Mouse (Mus musculus) forebrain, embryonic 12.5 days (tissue): ENCODE results near the gene Insrr. TPM values are rescaled to one million over a fixed set of nuclear protein-coding genes. Genes with fewer than 3 reads are reported as not detected.
A peak's percentile ranks its signal among the peaks of the same experiment; 100 is the strongest.
"Not testable (repeated sequence)": the region's sequence is repeated elsewhere in the genome, so short reads cannot be mapped to it uniquely, and the experiment has no call there.

Source experiments
- ATAC-seq: fragments of 200-750 bp; cut with Nextera tagmentation; 2 replicates; pipeline ENCODE4 v1.8.0; 2017; ENCODE audit warnings: moderate TSS enrichment; ENCODE audit not compliant: low FRiP score
- H3K27ac ChIP-seq: fragments of 300-500 bp; sonication (generic); 2 replicates; pipeline ENCODE4 v1.5.1; 2016; ENCODE audit warnings: mild to moderate bottlenecking
- H3K27me3 ChIP-seq: fragments of 300-500 bp; sonication (generic); 2 replicates; pipeline ENCODE4 v1.6.1; 2016; ENCODE audit warnings: mild to moderate bottlenecking
- H3K36me3 ChIP-seq: fragments of 300-500 bp; sonication (generic); replicated peaks from 2 replicates; pipeline ENCODE4 v1.6.1; 2016; ENCODE audit warnings: mild to moderate bottlenecking
- H3K4me1 ChIP-seq: fragments of 300-500 bp; sonication (generic); 2 replicates; pipeline ENCODE4 v1.6.1; 2016
- H3K4me2 ChIP-seq: fragments of 300-500 bp; sonication (generic); 2 replicates; pipeline ENCODE4 v1.6.1; 2016; ENCODE audit warnings: mild to moderate bottlenecking, moderate library complexity
- H3K4me3 ChIP-seq: fragments of 300-500 bp; sonication (generic); replicated peaks from 2 replicates; pipeline ENCODE4 v1.5.1; 2016; ENCODE audit warnings: mild to moderate bottlenecking
- H3K9ac ChIP-seq: fragments of 300-500 bp; sonication (generic); 2 replicates; pipeline ENCODE4 v1.6.1; 2016; ENCODE audit warnings: mild to moderate bottlenecking
- H3K9me3 ChIP-seq: fragments of 300-500 bp; sonication (generic); 2 replicates; pipeline ENCODE4 v1.6.1; 2016
- WGBS: fragments of 180-500 bp; shearing (Covaris S2); methylation state at CpG from one replicate; pipeline ENCODE4 v1.1.7; 2016; 5-methylcytosine and 5-hydroxymethylcytosine counted together
- polyA plus RNA-seq: library from polyadenylated mRNA; unstranded; fragments of >200 nt; fragmentation: Nextera tagmentation; extraction: Ambion mirVana; gene quantifications from 2 replicates; pipeline ENCODE4 v1.2.1, GENCODE M21; 2016

The Insrr gene
- polyA plus RNA-seq, 1 experiment from 2014 or later, result 0.65 TPM

DNA sequence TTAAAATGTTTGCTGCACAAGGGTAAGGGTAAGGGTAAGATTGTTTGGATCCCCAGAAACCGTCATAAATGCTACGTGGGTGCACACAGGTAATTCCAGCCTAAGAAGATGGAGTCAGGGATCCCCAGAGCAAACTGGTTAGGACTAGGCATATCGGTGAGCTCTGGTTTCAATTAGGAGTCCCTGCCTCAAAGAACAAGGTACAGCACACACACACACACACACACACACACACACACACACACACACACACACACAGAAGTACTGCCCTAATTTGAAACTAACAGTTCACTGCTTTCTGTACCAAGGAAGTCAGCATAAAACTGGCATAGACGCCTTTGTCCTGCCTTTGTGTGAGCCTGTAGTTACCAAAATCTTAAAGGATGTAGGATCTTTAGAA lies 15.7 kb downstream of the Insrr start:
- no peaks in the 10 kb centered on the region for H3K36me3 ChIP-seq
- no peak overlapping the region for H3K4me2 ChIP-seq
- H3K4me3 ChIP-seq, result no peak overlapping the region
- no peak overlapping the region for H3K27ac ChIP-seq
- peaks cover 81% of the 10 kb centered on the region for H3K27me3 ChIP-seq
- WGBS, result 80% methylated on average over 4 of the region's 4 CpGs
- no peaks in the 10 kb centered on the region for H3K9me3 ChIP-seq
- no peak for ATAC-seq
- H3K9ac ChIP-seq, result no peak overlapping the region
- peaks cover 15% of the 10 kb centered on the region for H3K4me1 ChIP-seq

DNA sequence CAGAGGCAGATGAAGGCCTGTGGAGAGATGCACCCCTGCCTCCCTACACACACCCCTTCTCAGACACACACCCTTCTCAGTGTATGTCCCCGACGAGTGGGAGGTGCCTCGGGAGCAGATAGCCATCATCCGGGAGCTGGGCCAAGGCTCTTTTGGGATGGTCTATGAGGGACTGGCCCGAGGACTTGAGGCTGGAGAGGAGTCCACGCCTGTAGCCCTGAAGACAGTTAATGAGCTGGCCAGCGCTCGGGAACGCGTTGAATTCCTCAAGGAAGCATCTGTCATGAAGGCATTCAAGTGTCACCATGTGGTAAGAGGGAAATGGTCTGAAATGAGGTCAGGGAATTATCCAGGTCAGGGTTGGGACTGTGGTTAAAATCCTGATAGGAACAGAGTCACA lies 16.1 kb downstream of the Insrr start:
- Histone ChIP-seq H3K4me2 (no peak overlapping the region), H3K27me3 (peaks cover 81% of the 10 kb centered on the region), H3K9ac (no peak overlapping the region), H3K9me3 (no peaks in the 10 kb centered on the region), H3K4me1 (peaks cover 15% of the 10 kb centered on the region), H3K36me3 (no peaks in the 10 kb centered on the region), H3K27ac (no peak overlapping the region), H3K4me3 (no peak overlapping the region)
- no peak for ATAC-seq
- 75% methylated on average over 10 of the region's 10 CpGs for WGBS

DNA sequence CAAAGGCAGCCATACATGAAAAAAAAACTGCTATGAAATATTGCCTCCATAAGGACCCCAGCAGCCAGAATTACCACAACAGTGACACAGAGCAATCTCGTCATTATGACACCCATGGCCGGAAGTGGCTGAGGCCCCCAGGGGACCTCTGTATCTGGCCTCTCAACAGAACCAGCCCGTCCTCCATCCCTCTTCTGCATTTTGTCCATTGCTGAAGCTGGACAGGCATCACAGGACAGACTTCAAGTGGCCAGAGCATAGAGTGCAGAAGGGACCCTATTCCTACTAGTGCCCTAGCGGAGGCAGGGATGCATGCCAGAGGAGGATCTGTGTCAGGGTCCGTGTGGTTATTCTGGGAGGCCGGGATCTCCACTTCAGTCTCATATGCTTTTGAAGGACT lies 19.4 kb downstream of the Insrr start:
- WGBS, result 67% methylated on average over 6 of the region's 6 CpGs
- Histone ChIP-seq H3K27me3 (peaks cover 68% of the 10 kb centered on the region), H3K4me3 (no peak overlapping the region)

DNA sequence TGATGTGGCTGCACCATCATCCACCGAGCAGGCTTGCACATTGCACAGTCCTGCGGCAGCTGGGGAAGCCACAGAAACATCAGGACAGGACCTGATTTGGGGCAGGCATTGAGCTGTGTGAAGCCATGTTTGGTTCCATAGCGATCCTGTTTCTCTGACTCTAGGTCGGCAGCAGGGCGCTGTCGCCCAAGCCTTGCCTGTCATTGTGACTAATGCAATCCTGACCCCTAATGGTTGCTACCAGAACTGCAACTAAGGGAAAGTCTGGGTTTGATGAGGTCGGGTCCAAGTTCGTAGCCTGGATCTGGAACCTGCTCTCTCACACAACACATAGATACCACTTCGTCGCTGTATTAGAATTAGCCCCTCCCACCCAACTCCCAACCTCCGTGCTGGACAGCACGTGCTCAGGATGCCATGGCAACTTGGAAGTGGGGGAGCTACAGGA lies 19.9 kb downstream of the Insrr start:
- Histone ChIP-seq H3K4me3 (no peak overlapping the region), H3K4me1 (0 out of 2 replicates have a peak, but pooled peaks cover 4% of the 10 kb centered on the region), H3K27ac (no peak overlapping the region), H3K9ac (no peak overlapping the region), H3K27me3 (peaks cover 63% of the 10 kb centered on the region), H3K9me3 (no peaks in the 10 kb centered on the region), H3K36me3 (no peaks in the 10 kb centered on the region), H3K4me2 (peak overlapping the region; percentile 17; the same call in 1 of the 2 replicates)
- ATAC-seq, result 0 out of 2 replicates have a peak, but pooled peaks have one; percentile 36
- WGBS, result 7% methylated on average over 12 of the region's 12 CpGs

More for the DNA sequence above, 19.4 kb downstream of the Insrr start:
- Histone ChIP-seq H3K4me1 (0 out of 2 replicates have a peak, but pooled peaks cover 4% of the 10 kb centered on the region), H3K4me2 (no peak overlapping the region; the same call in 1 of the 2 replicates), H3K27ac (no peak overlapping the region), H3K9me3 (no peaks in the 10 kb centered on the region), H3K9ac (no peak overlapping the region), H3K36me3 (no peaks in the 10 kb centered on the region)
- ATAC-seq, result no peak

DNA sequence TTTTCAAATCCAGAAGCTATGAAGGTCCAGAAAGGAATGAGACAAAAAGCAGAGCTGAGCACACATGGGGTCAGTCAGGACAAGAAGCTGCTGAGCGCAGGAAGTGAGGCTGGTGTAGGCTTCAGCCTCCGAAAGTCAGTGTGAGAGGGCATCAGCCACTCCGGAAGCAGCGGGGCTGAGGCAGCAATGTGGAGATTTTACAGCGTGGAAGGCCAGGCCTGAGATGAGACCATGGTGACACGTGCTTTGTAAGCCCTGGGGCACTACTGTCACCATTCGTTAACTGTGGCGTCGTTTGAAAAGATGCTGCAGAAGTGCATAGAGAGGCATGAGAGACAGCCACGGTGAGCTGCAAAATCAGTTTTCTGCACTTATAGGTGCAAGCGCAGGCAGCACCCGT lies 21.5 kb downstream of the Insrr start:
- Histone ChIP-seq H3K4me1 (0 out of 2 replicates have a peak, but pooled peaks cover 4% of the 10 kb centered on the region), H3K27me3 (peaks cover 50% of the 10 kb centered on the region), H3K4me3 (no peak overlapping the region), H3K9me3 (no peaks in the 10 kb centered on the region), H3K9ac (no peak overlapping the region), H3K27ac (no peak overlapping the region), H3K4me2 (no peak overlapping the region), H3K36me3 (no peaks in the 10 kb centered on the region)
- 71% methylated on average over 12 of the region's 12 CpGs for WGBS
- ATAC-seq, result no peak

DNA sequence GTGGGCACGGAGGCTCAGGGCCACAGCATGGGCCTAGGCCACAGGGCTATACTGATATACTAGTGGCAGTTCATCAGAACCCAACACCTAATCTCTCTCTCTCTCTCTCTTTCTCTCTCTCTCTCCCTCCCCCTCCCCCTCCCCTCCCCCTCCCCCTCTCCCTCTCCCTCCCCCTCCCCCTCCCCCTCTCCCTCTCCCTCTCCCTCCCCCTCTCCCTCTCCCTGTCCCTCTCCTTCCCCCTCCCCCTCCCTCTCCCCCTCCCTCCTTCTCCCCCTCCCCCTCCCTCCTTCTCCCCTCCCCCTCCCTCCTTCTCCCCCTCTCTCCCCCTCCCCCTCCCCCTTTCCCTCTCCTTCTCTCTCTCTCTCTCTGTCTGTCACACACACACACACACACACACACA lies 27.5 kb downstream of the Insrr start, which contains the start of gene Pear1:
Gene Pear1, minus strand, starts transcription at position 101 of the 400 bp plus-strand sequence.
- WGBS, result 90% methylated on average over 1 of the region's 1 CpGs
- H3K27me3 ChIP-seq, H3K36me3 ChIP-seq, H3K4me2 ChIP-seq, H3K9ac ChIP-seq, H3K27ac ChIP-seq, ATAC-seq, H3K4me3 ChIP-seq, H3K9me3 ChIP-seq, H3K4me1 ChIP-seq: not testable (repeated sequence)

DNA sequence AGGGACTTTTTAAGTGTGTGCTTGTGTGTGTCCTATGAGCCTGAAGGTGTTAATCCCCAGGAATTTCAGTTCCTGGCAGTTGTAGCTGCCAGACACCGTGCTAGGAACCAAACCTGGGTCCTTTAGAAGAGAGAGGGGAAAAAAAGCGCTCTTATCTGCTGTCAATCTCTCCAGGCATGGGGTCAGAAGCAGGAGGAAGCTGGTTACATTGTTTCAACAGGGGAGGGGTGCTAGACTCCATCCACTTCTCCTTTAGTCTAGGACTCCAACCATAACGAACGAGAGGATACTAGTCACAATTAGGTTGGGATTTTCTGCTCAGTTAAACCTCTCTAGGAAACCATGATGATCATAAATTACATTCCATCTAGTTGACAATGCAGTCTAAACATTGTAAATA lies 31.7 kb downstream of the Insrr start:
- Histone ChIP-seq H3K4me3 (no peak overlapping the region), H3K36me3 (no peaks in the 10 kb centered on the region), H3K9me3 (no peaks in the 10 kb centered on the region), H3K4me1 (no peaks in the 10 kb centered on the region), H3K9ac (no peak overlapping the region), H3K27me3 (no peaks in the 10 kb centered on the region), H3K4me2 (no peak overlapping the region), H3K27ac (no peak overlapping the region)
- ATAC-seq, result no peak
- 55% methylated on average over 4 of the region's 4 CpGs for WGBS

DNA sequence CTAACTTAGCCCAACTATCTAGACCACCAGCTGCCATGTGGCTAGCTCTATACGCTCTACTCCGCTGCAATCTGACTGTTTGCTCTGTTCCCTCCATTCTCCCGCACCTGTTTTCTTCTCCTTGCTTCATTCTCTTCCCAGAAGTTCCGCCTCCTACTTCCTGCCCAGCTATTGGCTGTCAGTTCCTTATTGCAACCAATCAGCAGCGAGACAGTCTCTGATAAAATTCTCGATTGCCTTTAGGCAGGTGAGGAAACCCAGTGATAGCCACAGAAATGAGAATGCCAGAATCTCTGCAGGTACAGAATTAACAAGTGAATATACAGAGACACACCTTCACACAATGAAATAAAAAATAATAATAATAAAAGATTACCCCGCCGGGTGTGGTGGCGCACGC lies 32.3 kb downstream of the Insrr start:
- Histone ChIP-seq H3K27ac (no peak overlapping the region), H3K9ac (no peak overlapping the region), H3K4me1 (no peaks in the 10 kb centered on the region), H3K27me3 (no peaks in the 10 kb centered on the region), H3K36me3 (no peaks in the 10 kb centered on the region), H3K4me3 (no peak overlapping the region), H3K4me2 (no peak overlapping the region), H3K9me3 (no peaks in the 10 kb centered on the region)
- no peak for ATAC-seq
- 58% methylated on average over 10 of the region's 10 CpGs for whole genome bisulfite sequencing

DNA sequence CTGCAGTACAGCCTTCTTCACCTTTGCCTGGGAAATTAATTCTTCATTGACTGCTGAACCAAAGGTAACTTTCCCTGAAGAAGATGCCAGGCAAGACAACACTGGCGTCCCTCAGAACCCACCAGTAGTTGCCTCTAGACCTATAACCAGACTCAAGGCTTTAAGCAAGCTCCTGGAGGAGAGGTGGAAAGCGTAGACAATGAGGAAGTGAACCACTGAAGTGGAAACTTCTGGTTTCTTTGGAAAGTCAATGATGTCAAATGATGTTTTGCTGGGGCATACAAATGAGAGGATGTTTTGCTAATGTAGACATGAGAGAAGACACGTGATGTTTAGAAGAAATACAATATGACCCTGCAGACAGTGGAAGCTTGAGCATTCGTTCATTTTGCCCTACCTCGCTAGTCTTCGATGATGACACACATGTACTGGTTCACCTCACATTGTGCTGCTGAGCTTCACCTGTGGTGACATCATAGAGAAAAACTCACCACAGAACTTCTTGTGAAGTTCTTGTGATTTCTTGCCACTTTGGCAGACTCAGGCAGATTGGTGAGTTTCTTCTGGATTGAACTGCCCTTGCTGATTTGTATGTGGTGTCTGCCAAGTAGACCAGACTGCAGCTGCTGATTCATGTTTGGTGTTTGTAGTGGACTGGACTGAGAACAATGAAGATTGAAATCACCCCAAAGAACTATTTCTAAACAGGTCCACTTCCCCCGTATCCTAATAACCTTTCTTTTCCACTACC lies 35.5 kb downstream of the Insrr start:
- no peaks in the 10 kb centered on the region for H3K36me3 ChIP-seq
- H3K9ac ChIP-seq, result no peak overlapping the region
- no peaks in the 10 kb centered on the region for H3K4me1 ChIP-seq
- H3K27me3 ChIP-seq, result no peaks in the 10 kb centered on the region
- no peak overlapping the region for H3K4me3 ChIP-seq
- no peaks in the 10 kb centered on the region for H3K9me3 ChIP-seq
- H3K4me2 ChIP-seq, result no peak overlapping the region
- no peak for ATAC-seq
- H3K27ac ChIP-seq, result no peak overlapping the region
- WGBS, result 83% methylated on average over 7 of the region's 7 CpGs

DNA sequence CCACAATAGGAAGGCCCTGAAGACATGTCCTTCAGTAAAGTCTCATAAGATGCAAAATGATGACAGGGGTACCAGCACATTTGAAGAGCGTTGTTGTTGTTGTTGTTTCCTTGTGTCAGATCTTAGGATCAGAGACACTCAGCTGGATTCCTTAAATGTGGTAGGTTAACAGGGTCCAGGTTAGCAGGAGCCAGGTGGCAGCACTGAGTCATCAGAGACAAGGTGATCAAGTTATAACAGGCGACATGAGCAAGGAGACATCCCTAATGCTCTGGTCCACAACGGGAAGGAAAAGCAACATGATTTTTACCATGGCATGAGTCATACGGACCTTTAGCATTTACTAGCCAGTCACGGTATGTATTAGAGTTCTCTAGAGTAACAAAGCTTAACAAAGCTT lies 36.7 kb downstream of the Insrr start:
- Histone ChIP-seq H3K36me3 (no peaks in the 10 kb centered on the region), H3K27ac (no peak overlapping the region), H3K9ac (no peak overlapping the region), H3K4me1 (no peaks in the 10 kb centered on the region), H3K27me3 (no peaks in the 10 kb centered on the region), H3K9me3 (no peaks in the 10 kb centered on the region), H3K4me2 (no peak overlapping the region), H3K4me3 (no peak overlapping the region)
- 73% methylated on average over 5 of the region's 5 CpGs for WGBS
- ATAC-seq, result no peak

DNA sequence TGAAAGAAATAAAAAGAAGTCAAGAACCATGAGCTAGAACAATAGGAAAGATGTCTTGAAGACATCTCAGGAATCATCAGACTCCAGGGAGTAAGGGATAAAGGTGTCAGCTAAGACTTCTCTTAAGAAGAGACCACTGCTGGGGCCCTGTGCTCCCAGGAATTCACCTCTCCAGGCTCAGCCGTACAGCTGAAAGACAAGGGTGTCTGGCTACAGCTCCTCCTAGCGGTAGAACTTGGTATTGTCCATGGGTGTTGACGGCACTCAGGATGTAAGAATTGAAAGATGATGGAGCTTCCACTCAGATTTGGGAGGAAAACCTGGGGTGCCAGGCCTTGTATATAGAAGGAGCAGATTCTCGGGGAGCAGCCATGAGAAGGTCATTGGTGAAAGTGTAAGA lies 41.9 kb downstream of the Insrr start:
- ATAC-seq, result no peak; the same call in 1 of the 2 replicates
- WGBS, result 2% methylated on average over 4 of the region's 4 CpGs

DNA sequence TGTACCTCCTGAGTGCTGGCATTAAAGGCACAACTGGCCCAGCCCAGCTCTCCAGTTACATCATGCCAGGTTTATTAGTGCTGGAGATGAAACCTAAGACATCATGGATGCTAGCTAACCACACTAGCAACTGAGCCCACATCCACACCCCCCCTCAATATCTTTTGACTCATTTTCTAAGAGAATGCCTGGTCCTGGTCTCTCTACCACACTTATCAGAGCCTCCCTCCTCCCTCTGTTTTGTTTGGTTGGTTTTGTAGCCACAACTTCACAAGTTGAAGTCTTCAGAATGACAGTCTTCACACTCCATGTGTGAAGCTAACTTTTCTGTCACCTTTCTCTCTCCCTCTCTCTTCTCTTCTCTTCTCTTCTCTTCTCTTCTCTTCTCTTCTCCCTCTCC lies 44.1 kb downstream of the Insrr start:
- no peak for ATAC-seq
- Histone ChIP-seq H3K4me2 (no peak overlapping the region), H3K9me3 (no peaks in the 10 kb centered on the region), H3K4me3 (no peak overlapping the region), H3K27ac (no peak overlapping the region), H3K9ac (no peak overlapping the region), H3K36me3 (no peaks in the 10 kb centered on the region), H3K4me1 (no peaks in the 10 kb centered on the region), H3K27me3 (0 out of 2 replicates have a peak, but pooled peaks cover 4% of the 10 kb centered on the region)

More for the DNA sequence above, 41.9 kb downstream of the Insrr start:
- Histone ChIP-seq H3K27ac (no peak overlapping the region), H3K27me3 (0 out of 2 replicates have a peak, but pooled peaks cover 4% of the 10 kb centered on the region), H3K4me3 (no peak overlapping the region), H3K4me2 (no peak overlapping the region), H3K4me1 (no peaks in the 10 kb centered on the region), H3K36me3 (no peaks in the 10 kb centered on the region), H3K9me3 (no peaks in the 10 kb centered on the region), H3K9ac (no peak overlapping the region)

DNA sequence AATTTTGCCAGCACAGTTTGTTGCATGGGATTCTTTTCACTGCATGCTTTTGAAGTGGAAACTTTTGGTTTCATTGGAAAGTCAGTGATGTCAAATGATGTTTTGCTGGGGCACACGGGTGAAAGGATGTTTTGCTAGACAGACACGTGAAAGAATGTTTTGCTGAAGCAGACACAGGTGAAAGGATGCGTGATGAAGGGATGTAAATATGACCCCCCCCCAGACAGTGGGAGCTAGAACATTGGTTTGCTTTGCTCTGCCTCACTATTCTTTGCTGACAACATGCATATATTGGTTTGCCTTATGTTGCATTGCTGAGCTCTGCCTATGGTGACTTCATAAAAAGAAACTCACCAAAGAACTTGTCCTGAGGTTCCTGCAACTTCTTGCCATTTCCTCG lies 48.2 kb downstream of the Insrr start:
- Histone ChIP-seq H3K4me2 (no peak overlapping the region), H3K9ac (no peak overlapping the region), H3K27ac (no peak overlapping the region), H3K9me3 (no peaks in the 10 kb centered on the region), H3K4me1 (no peaks in the 10 kb centered on the region), H3K27me3 (0 out of 2 replicates have a peak, but pooled peaks cover 2% of the 10 kb centered on the region), H3K4me3 (no peak overlapping the region), H3K36me3 (no peaks in the 10 kb centered on the region)
- WGBS, result 84% methylated on average over 4 of the region's 4 CpGs
- no peak for ATAC-seq
